Mouse (Mus musculus) gastrocnemius, postnatal 25 days (tissue): ENCODE measurements around the gene 5330417H12Rik. TPM values are rescaled to one million over a fixed set of nuclear protein-coding genes. Genes with fewer than 3 reads are reported as not detected.

Source experiments
- total RNA-seq, 2 experiments: library from RNA; stranded (reverse); gene quantifications; 1 replicate in 1 of 2; 2 replicates in 1 of 2; pipeline ENCODE4 v1.2.3; 2021

The 5330417H12Rik gene
- total RNA-seq, 2 experiments from 2014 or later: not detected

Other genes starting within 250 kb of the 5330417H12Rik start
- gene Olfml1, start 57.7 kb downstream of the 5330417H12Rik start, total RNA-seq: 1 to 10 TPM; 2.0 to 4.7 TPM
- 10 to 100 TPM in 1 of 2 experiments, 1 to 10 TPM in 1; 8.0 to 15.2 TPM for gene Ppfibp2, start 30.0 kb downstream of the 5330417H12Rik start, total RNA-seq
- gene Cyb5r2, start 132.9 kb upstream of the 5330417H12Rik start, total RNA-seq: under 1 TPM in 1 of 2 experiments, not detected in 1; 0.23 TPM
- gene Ovch2, start 176.0 kb upstream of the 5330417H12Rik start, total RNA-seq: not detected
- not detected for gene Olfr467, start 187.1 kb upstream of the 5330417H12Rik start, total RNA-seq
- not detected for gene Olfr469, start 200.4 kb upstream of the 5330417H12Rik start, total RNA-seq
- not detected for gene Olfr470, start 222.3 kb upstream of the 5330417H12Rik start, total RNA-seq